Mouse (Mus musculus) liver, embryonic 14.5 days (tissue): ENCODE data around the gene Ccar1.

Experiments
- CTCF ChIP-seq: IDR thresholded peaks from 2 replicates; pipeline ENCODE4 v1.5.1; 2016; ENCODE audit warnings: antibody characterized with exemption, low read depth, control low read depth
- EP300 ChIP-seq: IDR thresholded peaks from 2 replicates; pipeline ENCODE4 v1.6.1; 2016; ENCODE audit warnings: antibody characterized with exemption, low read depth

DNA sequence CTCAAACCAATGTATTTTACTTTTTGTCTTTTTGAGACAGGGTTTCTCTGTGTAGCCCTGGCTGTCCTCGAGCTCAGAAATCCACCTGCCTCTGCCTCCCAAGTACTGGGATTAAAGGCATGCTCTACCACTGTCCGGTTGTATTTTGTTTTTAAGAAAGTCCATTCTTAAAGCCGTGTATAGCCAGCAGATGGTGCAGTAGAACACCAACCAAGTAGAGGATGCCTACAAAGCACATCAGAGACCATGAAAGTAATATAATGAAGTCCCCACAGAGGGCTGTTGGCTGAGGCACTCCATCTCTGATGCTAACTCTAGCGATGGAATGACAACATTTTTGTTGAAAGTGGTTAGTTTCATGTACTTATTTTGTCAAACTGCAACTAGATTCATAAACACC lies 17.9 kb upstream of the Ccar1 start:
- TF ChIP-seq CTCF = no peak
- TF ChIP-seq EP300 = no peak
